Mouse (Mus musculus) limb, embryonic 10.5 days (tissue): ENCODE results near the gene Poc1a. TPM values are rescaled to one million over a fixed set of nuclear protein-coding genes. Genes with fewer than 3 reads are reported as not detected.

ENCODE experiments used
- DNase-seq: peaks from one replicate; pipeline ENCODE4 v3.0.0-alpha.2; 2017; ENCODE audit warnings: low spot score
- H3K27ac ChIP-seq: fragments of 300-500 bp; sonication (generic); 2 replicates; pipeline ENCODE4 v1.5.1; 2016; ENCODE audit warnings: mild to moderate bottlenecking
- H3K27me3 ChIP-seq: fragments of 300-500 bp; sonication (generic); 2 replicates; pipeline ENCODE4 v1.6.1; 2016; ENCODE audit warnings: low read depth, mild to moderate bottlenecking; ENCODE audit not compliant: poor library complexity, severe bottlenecking
- H3K36me3 ChIP-seq: fragments of 300-500 bp; sonication (generic); 2 replicates; pipeline ENCODE4 v1.6.1; 2016; ENCODE audit warnings: mild to moderate bottlenecking, moderate library complexity
- H3K4me1 ChIP-seq: fragments of 300-500 bp; sonication (generic); 2 replicates; pipeline ENCODE4 v1.6.1; 2016
- H3K4me3 ChIP-seq: fragments of 300-500 bp; sonication (generic); 2 replicates; pipeline ENCODE4 v1.5.1; 2016; ENCODE audit warnings: mild to moderate bottlenecking, moderate library complexity
- H3K9me3 ChIP-seq: fragments of 300-500 bp; sonication (generic); replicated peaks from 2 replicates; pipeline ENCODE4 v1.6.1; 2016; ENCODE audit warnings: mild to moderate bottlenecking
- WGBS: fragments of 180-500 bp; shearing (Covaris S2); methylation state at CpG from one replicate; pipeline ENCODE4 v1.1.7; 2016; 5-methylcytosine and 5-hydroxymethylcytosine counted together
- polyA plus RNA-seq: library from polyadenylated mRNA; unstranded; fragments of >200 nt; fragmentation: Nextera tagmentation; extraction: Ambion mirVana; gene quantifications from 2 replicates; pipeline ENCODE4 v1.2.1, GENCODE M21; 2016

Gene Poc1a
- polyA plus RNA-seq, 1 experiment from 2014 or later = 42.9 TPM

GRCm38 (mm10) chr9:106337620-106338019 is 56.8 kb downstream of the Poc1a start:
- Histone ChIP-seq H3K27ac (peak overlapping the region; percentile 93), H3K27me3 (no peaks in the 10 kb centered on the region), H3K36me3 (peaks cover 16% of the 10 kb centered on the region; the same call in 1 of the 2 replicates), H3K9me3 (no peaks in the 10 kb centered on the region), H3K4me1 (peaks cover 75% of the 10 kb centered on the region), H3K4me3 (no peak overlapping the region)
- whole genome bisulfite sequencing = 89% methylated on average over 9 of the region's 9 CpGs
- no peak for DNase-seq

GRCm38 (mm10) chr9:106338462-106339172 is 57.8 kb downstream of the Poc1a start:
- Histone ChIP-seq H3K27ac (peak overlapping the region; percentile 93), H3K4me3 (0 out of 2 replicates have a peak overlapping the region, but pooled peaks have one; percentile 23), H3K9me3 (no peaks in the 10 kb centered on the region), H3K36me3 (peaks cover 15% of the 10 kb centered on the region; the same call in 1 of the 2 replicates), H3K27me3 (no peaks in the 10 kb centered on the region), H3K4me1 (peaks cover 81% of the 10 kb centered on the region)
- peak; percentile 63 for DNase-seq
- WGBS = 29% methylated on average over 10 of the region's 10 CpGs

- Histone ChIP-seq H3K36me3 (0 out of 2 replicates have a peak, but pooled peaks cover 9% of the 10 kb centered on the region), H3K9me3 (no peaks in the 10 kb centered on the region), H3K27me3 (no peaks in the 10 kb centered on the region), H3K27ac (peak overlapping the region; percentile 93), H3K4me1 (peaks cover 77% of the 10 kb centered on the region), H3K4me3 (0 out of 2 replicates have a peak overlapping the region, but pooled peaks have one; percentile 23)
- DNase-seq = no peak
- WGBS = 66% methylated on average over 6 of the region's 6 CpGs
Observed at GRCm38 (mm10) chr9:106339173-106339558, 58.3 kb downstream of the Poc1a start.

GRCm38 (mm10) chr9:106339730-106340129 is 58.9 kb downstream of the Poc1a start:
- DNase-seq = no peak
- Histone ChIP-seq H3K9me3 (no peaks in the 10 kb centered on the region), H3K27me3 (no peaks in the 10 kb centered on the region), H3K4me1 (peaks cover 83% of the 10 kb centered on the region), H3K4me3 (no peak overlapping the region), H3K27ac (peak overlapping the region; percentile 93), H3K36me3 (0 out of 2 replicates have a peak, but pooled peaks cover 5% of the 10 kb centered on the region)
- WGBS = 91% methylated on average over 4 of the region's 4 CpGs

GRCm38 (mm10) chr9:106340501-106341312 is 59.8 kb downstream of the Poc1a start:
- Histone ChIP-seq H3K4me1 (peaks cover 91% of the 10 kb centered on the region), H3K36me3 (0 out of 2 replicates have a peak, but pooled peaks cover 5% of the 10 kb centered on the region), H3K4me3 (peak overlapping the region; percentile 27), H3K27ac (peak overlapping the region; percentile 93), H3K27me3 (no peaks in the 10 kb centered on the region), H3K9me3 (no peaks in the 10 kb centered on the region)
- peak; percentile 61 for DNase-seq
- WGBS = 13% methylated on average over 13 of the region's 13 CpGs

- H3K4me3 ChIP-seq = peak overlapping the region; percentile 27; the same call in 1 of the 2 replicates
- 0 out of 2 replicates have a peak, but pooled peaks cover 5% of the 10 kb centered on the region for H3K36me3 ChIP-seq
- H3K27ac ChIP-seq = peak overlapping the region; percentile 93
- H3K27me3 ChIP-seq = no peaks in the 10 kb centered on the region
- DNase-seq = no peak
- H3K9me3 ChIP-seq = no peaks in the 10 kb centered on the region
- 27% methylated on average over 3 of the region's 3 CpGs for WGBS
- H3K4me1 ChIP-seq = peaks cover 92% of the 10 kb centered on the region
Observed at GRCm38 (mm10) chr9:106341313-106341686, 60.4 kb downstream of the Poc1a start.

- Histone ChIP-seq H3K36me3 (no peaks in the 10 kb centered on the region), H3K27me3 (no peaks in the 10 kb centered on the region), H3K4me3 (no peak overlapping the region), H3K9me3 (no peaks in the 10 kb centered on the region), H3K4me1 (peaks cover 87% of the 10 kb centered on the region), H3K27ac (peak overlapping the region; percentile 93)
- WGBS = 92% methylated on average over 9 of the region's 9 CpGs
- no peak for DNase-seq
Observed at GRCm38 (mm10) chr9:106342573-106342972, 61.7 kb downstream of the Poc1a start.

- Histone ChIP-seq H3K27ac (peak overlapping the region; percentile 79), H3K4me3 (no peak overlapping the region), H3K4me1 (peaks cover 87% of the 10 kb centered on the region), H3K27me3 (no peaks in the 10 kb centered on the region), H3K9me3 (no peaks in the 10 kb centered on the region), H3K36me3 (no peaks in the 10 kb centered on the region)
- 47% methylated on average over 6 of the region's 6 CpGs for WGBS
- no peak for DNase-seq
Observed at GRCm38 (mm10) chr9:106345167-106345566, 64.3 kb downstream of the Poc1a start.

- Histone ChIP-seq H3K4me3 (no peak overlapping the region), H3K27ac (peak overlapping the region; percentile 79), H3K4me1 (peaks cover 87% of the 10 kb centered on the region), H3K27me3 (no peaks in the 10 kb centered on the region), H3K9me3 (no peaks in the 10 kb centered on the region), H3K36me3 (no peaks in the 10 kb centered on the region)
- no peak for DNase-seq
- 44% methylated on average over 6 of the region's 6 CpGs for WGBS
Observed at GRCm38 (mm10) chr9:106345630-106346029, 64.8 kb downstream of the Poc1a start.

GRCm38 (mm10) chr9:106348281-106348680 is 67.4 kb downstream of the Poc1a start:
- Histone ChIP-seq H3K4me1 (peaks cover 87% of the 10 kb centered on the region), H3K36me3 (peaks cover 8% of the 10 kb centered on the region; the same call in 1 of the 2 replicates), H3K27ac (peak overlapping the region; percentile 98), H3K9me3 (no peaks in the 10 kb centered on the region), H3K4me3 (no peak overlapping the region), H3K27me3 (no peaks in the 10 kb centered on the region)
- WGBS = 41% methylated on average over 10 of the region's 10 CpGs
- no peak for DNase-seq

GRCm38 (mm10) chr9:106349075-106349474 is 68.2 kb downstream of the Poc1a start:
- H3K27ac ChIP-seq = peak overlapping the region; percentile 98
- 71% methylated on average over 2 of the region's 2 CpGs for WGBS
- no peak overlapping the region for H3K4me3 ChIP-seq
- H3K9me3 ChIP-seq = no peaks in the 10 kb centered on the region
- DNase-seq = no peak
- H3K4me1 ChIP-seq = peaks cover 94% of the 10 kb centered on the region
- H3K27me3 ChIP-seq = no peaks in the 10 kb centered on the region
- H3K36me3 ChIP-seq = peaks cover 8% of the 10 kb centered on the region; the same call in 1 of the 2 replicates

GRCm38 (mm10) chr9:106351178-106351577 is 70.3 kb downstream of the Poc1a start:
- Histone ChIP-seq H3K4me1 (peaks cover 95% of the 10 kb centered on the region), H3K27ac (peak overlapping the region; percentile 98), H3K27me3 (no peaks in the 10 kb centered on the region), H3K4me3 (no peak overlapping the region), H3K9me3 (no peaks in the 10 kb centered on the region), H3K36me3 (peaks cover 8% of the 10 kb centered on the region; the same call in 1 of the 2 replicates)
- no peak for DNase-seq
- 71% methylated on average over 6 of the region's 6 CpGs for WGBS

GRCm38 (mm10) chr9:106353779-106354178 is 72.9 kb downstream of the Poc1a start:
- peaks cover 8% of the 10 kb centered on the region; the same call in 1 of the 2 replicates for H3K36me3 ChIP-seq
- DNase-seq = no peak
- WGBS = 49% methylated on average over 6 of the region's 6 CpGs
- no peaks in the 10 kb centered on the region for H3K27me3 ChIP-seq
- no peaks in the 10 kb centered on the region for H3K9me3 ChIP-seq
- no peak overlapping the region for H3K4me3 ChIP-seq
- H3K27ac ChIP-seq = peak overlapping the region; percentile 98
- peaks cover 100% of the 10 kb centered on the region for H3K4me1 ChIP-seq
